Mouse (Mus musculus): ENCODE results near the gene Kiss1r. TPM values are rescaled to one million over a fixed set of nuclear protein-coding genes. Genes with fewer than 3 reads are reported as not detected.

Kiss1r gene
- polyA plus RNA-seq, 1 experiment from 2014 or later: 0.83 TPM

GRCm38 (mm10) chr10:79917532-79918100, 845 bp downstream of the Kiss1r start:
- peaks cover 68% of the 10 kb centered on the region for H3K4me1 ChIP-seq
- WGBS: 68% methylated on average over 5 of the region's 5 CpGs
- peak overlapping the region; percentile 84 for H3K4me2 ChIP-seq
- H3K27ac ChIP-seq: no peak overlapping the region
- H3K36me3 ChIP-seq: 0 out of 2 replicates have a peak, but pooled peaks cover 2% of the 10 kb centered on the region
- ATAC-seq (ENCODE audit: insufficient read depth, low FRiP score, low read depth): no peak
- peaks cover 49% of the 10 kb centered on the region for H3K27me3 ChIP-seq (replicated peaks)
- H3K4me3 ChIP-seq (replicated peaks): peak overlapping the region; percentile 85
- H3K9me3 ChIP-seq: no peaks in the 10 kb centered on the region
- H3K9ac ChIP-seq: peak overlapping the region; percentile 91; the same call in 1 of the 2 replicates

GRCm38 (mm10) chr10:79918231-79919078, 1.7 kb downstream of the Kiss1r start:
- Histone ChIP-seq H3K4me2 (peak overlapping the region; percentile 32), H3K4me1 (peaks cover 68% of the 10 kb centered on the region), H3K9ac (no peak overlapping the region)

GRCm38 (mm10) chr10:79919251-79919849, 2.6 kb downstream of the Kiss1r start:
- no peaks in the 10 kb centered on the region for H3K36me3 ChIP-seq
- H3K9ac ChIP-seq: peak overlapping the region; percentile 16; the same call in 1 of the 2 replicates
- 8% methylated on average over 21 of the region's 21 CpGs for WGBS
- H3K4me1 ChIP-seq: peaks cover 62% of the 10 kb centered on the region
- H3K4me3 ChIP-seq (replicated peaks): peak overlapping the region; percentile 16; the same call in 1 of the 2 replicates
- ATAC-seq (ENCODE audit: insufficient read depth, low FRiP score, low read depth): no peak
- peaks cover 55% of the 10 kb centered on the region for H3K27me3 ChIP-seq (replicated peaks)
- H3K27ac ChIP-seq: no peak overlapping the region
- H3K9me3 ChIP-seq: no peaks in the 10 kb centered on the region
- peak overlapping the region; percentile 46 for H3K4me2 ChIP-seq

More at GRCm38 (mm10) chr10:79918231-79919078, 1.7 kb downstream of the Kiss1r start:
- Histone ChIP-seq H3K27ac (no peak overlapping the region), H3K36me3 (no peaks in the 10 kb centered on the region), H3K4me3 (replicated peaks) (peak overlapping the region; percentile 19), H3K9me3 (no peaks in the 10 kb centered on the region), H3K27me3 (replicated peaks) (peaks cover 55% of the 10 kb centered on the region)
- no peak for ATAC-seq (ENCODE audit: insufficient read depth, low FRiP score, low read depth)
- 15% methylated on average over 34 of the region's 35 CpGs for WGBS

- H3K4me1 ChIP-seq: peaks cover 54% of the 10 kb centered on the region
- no peak overlapping the region for H3K9ac ChIP-seq
- WGBS: 26% methylated on average over 26 of the region's 26 CpGs
- H3K4me3 ChIP-seq (replicated peaks): no peak overlapping the region
- peaks cover 55% of the 10 kb centered on the region for H3K27me3 ChIP-seq (replicated peaks)
- H3K36me3 ChIP-seq: no peaks in the 10 kb centered on the region
- no peak overlapping the region for H3K27ac ChIP-seq
- H3K9me3 ChIP-seq: no peaks in the 10 kb centered on the region
- peak overlapping the region; percentile 53 for H3K4me2 ChIP-seq
- no peak for ATAC-seq (ENCODE audit: insufficient read depth, low FRiP score, low read depth)
Measured at GRCm38 (mm10) chr10:79920056-79920890, 3.5 kb downstream of the Kiss1r start.

- WGBS: 4% methylated on average over 41 of the region's 41 CpGs
- Histone ChIP-seq H3K4me1 (peaks cover 54% of the 10 kb centered on the region), H3K4me3 (replicated peaks) (peak within 1 kb of the TSS; percentile 29), H3K9ac (no peak within 1 kb of the TSS), H3K27ac (no peak within 1 kb of the TSS), H3K27me3 (replicated peaks) (peaks cover 55% of the 10 kb centered on the region), H3K36me3 (no peaks in the 10 kb centered on the region), H3K9me3 (no peaks in the 10 kb centered on the region), H3K4me2 (peak within 1 kb of the TSS; percentile 53)
- no peak for ATAC-seq (ENCODE audit: insufficient read depth, low FRiP score, low read depth)
Measured at GRCm38 (mm10) chr10:79920958-79921535, 4.3 kb downstream of the Kiss1r start, which contains the start of gene R3hdm4. Gene R3hdm4, minus strand, starts transcription at chr10:79921208.

GRCm38 (mm10) chr10:79921572-79921971, 4.8 kb downstream of the Kiss1r start:
- WGBS: 3% methylated on average over 34 of the region's 34 CpGs
- no peaks in the 10 kb centered on the region for H3K36me3 ChIP-seq
- no peak for ATAC-seq (ENCODE audit: insufficient read depth, low FRiP score, low read depth)

GRCm38 (mm10) chr10:79924998-79925784, 8.4 kb downstream of the Kiss1r start:
- H3K9ac ChIP-seq: no peak overlapping the region

More at GRCm38 (mm10) chr10:79921572-79921971, 4.8 kb downstream of the Kiss1r start:
- H3K27me3 ChIP-seq (replicated peaks): peaks cover 55% of the 10 kb centered on the region
- peak overlapping the region; percentile 53 for H3K4me2 ChIP-seq
- H3K9ac ChIP-seq: no peak overlapping the region
- no peaks in the 10 kb centered on the region for H3K9me3 ChIP-seq
- H3K4me1 ChIP-seq: peaks cover 53% of the 10 kb centered on the region
- H3K27ac ChIP-seq: no peak overlapping the region
- H3K4me3 ChIP-seq (replicated peaks): peak overlapping the region; percentile 29

GRCm38 (mm10) chr10:79925785-79926490, 9.2 kb downstream of the Kiss1r start:
- Histone ChIP-seq H3K9me3 (no peaks in the 10 kb centered on the region), H3K9ac (peak overlapping the region; percentile 54; the same call in 1 of the 2 replicates), H3K4me3 (replicated peaks) (peak overlapping the region; percentile 99), H3K36me3 (no peaks in the 10 kb centered on the region), H3K4me1 (peaks cover 28% of the 10 kb centered on the region), H3K27ac (peak overlapping the region; percentile 97), H3K27me3 (replicated peaks) (peaks cover 21% of the 10 kb centered on the region), H3K4me2 (peak overlapping the region; percentile 92)
- 9% methylated on average over 14 of the region's 15 CpGs for WGBS
- no peak for ATAC-seq (ENCODE audit: insufficient read depth, low FRiP score, low read depth)

More at GRCm38 (mm10) chr10:79924998-79925784, 8.4 kb downstream of the Kiss1r start:
- H3K4me3 ChIP-seq (replicated peaks): no peak overlapping the region
- WGBS: 11% methylated on average over 29 of the region's 29 CpGs
- H3K4me1 ChIP-seq: peaks cover 34% of the 10 kb centered on the region
- no peak for ATAC-seq (ENCODE audit: insufficient read depth, low FRiP score, low read depth)
- no peaks in the 10 kb centered on the region for H3K9me3 ChIP-seq
- peak overlapping the region; percentile 92 for H3K4me2 ChIP-seq
- peak overlapping the region; percentile 2; the same call in 1 of the 2 replicates for H3K27ac ChIP-seq
- no peaks in the 10 kb centered on the region for H3K36me3 ChIP-seq
- H3K27me3 ChIP-seq (replicated peaks): peaks cover 29% of the 10 kb centered on the region

- peaks cover 13% of the 10 kb centered on the region for H3K27me3 ChIP-seq (replicated peaks)
- peaks cover 24% of the 10 kb centered on the region for H3K4me1 ChIP-seq
- ATAC-seq (ENCODE audit: insufficient read depth, low FRiP score, low read depth): peak; percentile 81
- H3K4me2 ChIP-seq: peak within 1 kb of the TSS; percentile 92
- peak within 1 kb of the TSS; percentile 99 for H3K4me3 ChIP-seq (replicated peaks)
- WGBS: under 1% methylated on average over 63 of the region's 63 CpGs
- H3K36me3 ChIP-seq: peaks cover 3% of the 10 kb centered on the region; the same call in 1 of the 2 replicates
- peak within 1 kb of the TSS; percentile 84 for H3K9ac ChIP-seq
- H3K27ac ChIP-seq: peak within 1 kb of the TSS; percentile 97
- no peaks in the 10 kb centered on the region for H3K9me3 ChIP-seq
Measured at GRCm38 (mm10) chr10:79926491-79927323, 9.9 kb downstream of the Kiss1r start, which contains the start of gene Arid3a. Gene Arid3a, plus strand, starts transcription at chr10:79927043.
